Mouse (Mus musculus): ENCODE measurements at regions not wholly inside any gene's neighbourhood (a gene's known extent, or its start where the extent isn't known, plus 50 kb on each side); places are given as distances from the start of the nearest gene placed in this dataset.

- H3K27ac ChIP-seq (ENCODE audit: control insufficient read depth, low read depth, low read length): no peak overlapping the region
- H3K4me1 ChIP-seq (ENCODE audit: control insufficient read depth in 1 of 2, insufficient read depth in 2 of 2, low read length in 2 of 2): no peaks in the 10 kb centered on the region
- no peak overlapping the region for H3K9ac ChIP-seq (ENCODE audit: control insufficient read depth, low read depth, low read length, poor library complexity, severe bottlenecking)
Measured at GRCm38 (mm10) chr10:96502736-96503135, 114.1 kb upstream of the Btg1 start.

GRCm38 (mm10) chr10:96504340-96504739, 112.5 kb upstream of the Btg1 start:
- no peak overlapping the region for H3K4me3 ChIP-seq (ENCODE audit: control insufficient read depth in 1 of 2, insufficient read depth in 1 of 2, low read depth in 2 of 2, low read length in 2 of 2)
- no peaks in the 10 kb centered on the region for H3K79me2 ChIP-seq (ENCODE audit: control insufficient read depth, insufficient read depth, low read length, poor library complexity)
- no peaks in the 10 kb centered on the region for H3K27me3 ChIP-seq (ENCODE audit: control insufficient read depth in 1 of 2, insufficient read depth in 2 of 2, low read length in 2 of 2)

More at GRCm38 (mm10) chr10:96502736-96503135, 114.1 kb upstream of the Btg1 start:
- TF ChIP-seq BHLHE40 (IDR thresholded peaks at IDR 0.05; ENCODE audit: borderline replicate concordance, low read depth, low read length) (no peak), E2F4 (IDR thresholded peaks at IDR 0.05; ENCODE audit: borderline replicate concordance, low read depth, low read length) (no peak), MEF2A (IDR thresholded peaks at IDR 0.05; ENCODE audit: extremely low read depth, insufficient replicate concordance, low read depth, low read length, poor library complexity, severe bottlenecking) (no peak), ZNF384 (IDR thresholded peaks at IDR 0.05; ENCODE audit: low read depth, low read length) (no peak), SIN3A (IDR thresholded peaks at IDR 0.05; ENCODE audit: low read length) (no peak), EP300 (IDR thresholded peaks at IDR 0.05; ENCODE audit: low read depth in 1 of 2, low read length in 2 of 2) (no peak), USF1 (IDR thresholded peaks at IDR 0.05; ENCODE audit: low read depth, low read length) (no peak), ETS1 (IDR thresholded peaks at IDR 0.05; ENCODE audit: low read depth, low read length) (no peak), JUND (IDR thresholded peaks at IDR 0.05; ENCODE audit: low read depth, low read length) (no peak), POLR2AphosphoS2 (IDR thresholded peaks at IDR 0.05; ENCODE audit: low read length) (no peak), MXI1 (IDR thresholded peaks at IDR 0.05; ENCODE audit: low read depth, low read length) (no peak)
- H3K9me3 ChIP-seq (replicated peaks; ENCODE audit: insufficient read depth, low read length): no peaks in the 10 kb centered on the region
- no peak for DNase-seq (ENCODE audit: low read depth, low spot score)
- H3K4me3 ChIP-seq (ENCODE audit: control insufficient read depth in 1 of 2, insufficient read depth in 1 of 2, low read depth in 2 of 2, low read length in 2 of 2): no peak overlapping the region
- H3K27me3 ChIP-seq (ENCODE audit: control insufficient read depth in 1 of 2, insufficient read depth in 2 of 2, low read length in 2 of 2): no peaks in the 10 kb centered on the region
- H3K79me2 ChIP-seq (ENCODE audit: control insufficient read depth, insufficient read depth, low read length, poor library complexity): no peaks in the 10 kb centered on the region
- H3K36me3 ChIP-seq (ENCODE audit: control insufficient read depth in 1 of 2, insufficient read depth in 2 of 2, low read length in 2 of 2): no peaks in the 10 kb centered on the region

More at GRCm38 (mm10) chr10:96504340-96504739, 112.5 kb upstream of the Btg1 start:
- Histone ChIP-seq H3K27ac (ENCODE audit: control insufficient read depth, low read depth, low read length) (no peak overlapping the region), H3K9me3 (replicated peaks; ENCODE audit: insufficient read depth, low read length) (no peaks in the 10 kb centered on the region), H3K4me1 (ENCODE audit: control insufficient read depth in 1 of 2, insufficient read depth in 2 of 2, low read length in 2 of 2) (no peaks in the 10 kb centered on the region), H3K36me3 (ENCODE audit: control insufficient read depth in 1 of 2, insufficient read depth in 2 of 2, low read length in 2 of 2) (no peaks in the 10 kb centered on the region), H3K9ac (ENCODE audit: control insufficient read depth, low read depth, low read length, poor library complexity, severe bottlenecking) (no peak overlapping the region)
- TF ChIP-seq JUND (IDR thresholded peaks at IDR 0.05; ENCODE audit: low read depth, low read length) (no peak), TCF12 (IDR thresholded peaks at IDR 0.05; ENCODE audit: low read depth, low read length) (no peak), ZNF384 (IDR thresholded peaks at IDR 0.05; ENCODE audit: low read depth, low read length) (no peak), USF2 (IDR thresholded peaks at IDR 0.05; ENCODE audit: borderline replicate concordance in 1 of 2, insufficient read depth in 1 of 2, low read depth in 1 of 2, low read length in 2 of 2) (no peak), SIN3A (IDR thresholded peaks at IDR 0.05; ENCODE audit: low read length) (no peak), POLR2A (IDR thresholded peaks at IDR 0.05; ENCODE audit: control insufficient read depth in 1 of 2, insufficient read depth in 1 of 2, low read depth in 1 of 2, low read length in 2 of 2, poor library complexity in 1 of 2) (no peak), KAT2A (conservative IDR thresholded peaks at IDR 0.05; ENCODE audit: low read depth, low read length) (no peak)
- DNase-seq (ENCODE audit: low read depth, low spot score): no peak
